Mouse (Mus musculus) inflammation-experienced regulatory T-cells (primary cell): ENCODE measurements around the gene Plppr2. TPM values are rescaled to one million over a fixed set of nuclear protein-coding genes. Genes with fewer than 3 reads are reported as not detected.

Experiments
- polyA plus RNA-seq, 2 experiments: library from polyadenylated mRNA; unstranded; fragments of 100-300 nt; shearing (Covaris generic); gene quantifications; one replicate each; pipeline ENCODE4 v1.2.1; 2017

Plppr2 gene
- polyA plus RNA-seq: 1 to 10 TPM; 1.6 to 1.9 TPM

GRCm38 (mm10) chr9:21936692-21937570 is at the start of gene Plppr2:
Gene Plppr2, plus strand, starts transcription at chr9:21937033.

GRCm38 (mm10) chr9:21918035-21918592 is 18.7 kb upstream of the Plppr2 start, which contains the start of gene Rab3d:
Gene Rab3d, minus strand, starts transcription at chr9:21918192.

DNA sequence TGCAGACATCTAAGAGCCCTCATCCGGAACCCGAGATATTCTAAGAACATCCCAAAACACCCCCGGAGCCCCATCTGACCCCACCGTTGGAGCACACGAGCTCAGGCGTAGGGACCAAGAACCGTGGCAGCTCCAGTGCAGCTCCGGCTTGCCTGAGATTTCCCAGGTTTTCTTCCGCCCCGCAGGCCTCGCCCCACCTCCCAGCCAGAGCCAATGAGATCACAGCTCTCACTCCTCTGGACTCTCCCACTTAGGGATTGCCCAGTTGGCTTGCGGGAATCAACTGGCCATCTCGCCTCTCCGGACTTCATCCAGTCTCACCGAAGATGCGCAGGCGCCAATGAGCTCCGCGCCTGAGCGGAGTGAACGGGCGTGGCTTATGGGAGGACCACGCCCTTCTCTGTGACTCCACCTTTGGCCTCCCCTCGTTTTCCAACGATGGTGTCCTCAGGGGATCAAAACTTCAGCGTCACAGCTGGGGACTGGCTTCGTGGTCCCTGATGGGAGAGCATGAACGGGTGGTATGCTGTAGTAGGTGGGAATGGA is 9.6 kb upstream of the Plppr2 start, which contains the start of the genes Ccdc159 and Tmem205:
Gene Ccdc159 (plus strand): TSS at position 264 of the 546 bp plus-strand sequence.
Gene Tmem205 (minus strand): TSS at position 349 of the 546 bp plus-strand sequence.

GRCm38 (mm10) chr9:21955570-21956281 is 18.9 kb downstream of the Plppr2 start, which contains the start of gene Swsap1:
Gene Swsap1, plus strand, starts transcription at chr9:21955755.

DNA sequence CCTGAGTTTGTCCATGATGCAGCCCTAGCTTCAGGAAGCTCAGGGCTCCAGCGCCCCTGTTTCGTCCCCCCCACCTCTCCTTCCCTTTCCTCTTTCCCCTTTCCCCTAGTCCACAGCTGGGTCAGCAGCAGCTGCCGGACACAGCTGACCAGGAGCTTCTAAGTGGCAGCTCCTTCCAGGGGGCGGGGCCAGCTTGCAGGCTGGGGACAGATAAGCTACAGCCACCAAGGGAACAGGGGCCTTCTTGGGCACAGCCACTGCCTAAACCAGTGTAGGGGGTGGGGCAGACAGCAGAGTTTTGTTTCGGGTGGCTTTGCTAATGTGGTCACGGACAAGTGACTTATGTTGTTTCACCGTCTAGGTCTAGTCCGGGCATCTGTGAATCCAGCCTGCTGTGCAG is 26.6 kb downstream of the Plppr2 start, which contains the start of gene Epor:
Gene Epor (minus strand): TSS at position 90 of the 400 bp plus-strand sequence.

GRCm38 (mm10) chr9:21989230-21990110 is 52.6 kb downstream of the Plppr2 start, which contains the start of gene Rgl3:
Gene Rgl3, minus strand, starts transcription at chr9:21989446.

Other genes with a start within 250 kb of the Plppr2 start
- gene Ldlr, start 213.6 kb upstream of the Plppr2 start, polyA plus RNA-seq: 10 to 100 TPM; 20.3 to 29.5 TPM
- 1 to 10 TPM; 2.8 to 3.7 TPM for gene Spc24, start 176.7 kb upstream of the Plppr2 start, polyA plus RNA-seq
- gene Kank2, start 138.3 kb upstream of the Plppr2 start, polyA plus RNA-seq: under 1 TPM in 1 of 2 experiments, not detected in 1; 0.45 TPM
- under 1 TPM in 1 of 2 experiments, not detected in 1; 0.44 TPM for gene Angptl8, start 101.5 kb upstream of the Plppr2 start, polyA plus RNA-seq
- gene Dock6, start 84.4 kb upstream of the Plppr2 start, polyA plus RNA-seq: 1 to 10 TPM; 3.7 to 4.5 TPM
- gene Rab3d, start 18.8 kb upstream of the Plppr2 start, polyA plus RNA-seq: 10 to 100 TPM; 14.8 to 29.0 TPM
- gene Ccdc159, start 9.6 kb upstream of the Plppr2 start, polyA plus RNA-seq: 1 to 10 TPM in 1 of 2 experiments, under 1 TPM in 1; 0.86 to 1.5 TPM
- 1 to 10 TPM; 3.6 to 8.0 TPM for gene Tmem205, start 9.5 kb upstream of the Plppr2 start, polyA plus RNA-seq
- 10 to 100 TPM; 11.8 to 12.4 TPM for gene Swsap1, start 18.7 kb downstream of the Plppr2 start, polyA plus RNA-seq
- under 1 TPM in 1 of 2 experiments, not detected in 1; 0.84 TPM for gene Epor, start 26.5 kb downstream of the Plppr2 start, polyA plus RNA-seq
- under 1 TPM in 1 of 2 experiments, not detected in 1; 0.20 TPM for gene Rgl3, start 52.4 kb downstream of the Plppr2 start, polyA plus RNA-seq
- under 1 TPM; 0.18 to 0.49 TPM for gene Ccdc151, start 65.6 kb downstream of the Plppr2 start, polyA plus RNA-seq
- gene Prkcsh, start 65.8 kb downstream of the Plppr2 start, polyA plus RNA-seq: 10 to 100 TPM; 76.4 to 98.0 TPM
- gene Elavl3, start 115.0 kb downstream of the Plppr2 start, polyA plus RNA-seq: under 1 TPM; 0.24 to 0.78 TPM
- gene Gm49318, start 134.2 kb downstream of the Plppr2 start, polyA plus RNA-seq: not detected
- gene Zfp653, start 134.3 kb downstream of the Plppr2 start, polyA plus RNA-seq: 10 to 100 TPM; 19.8 to 27.0 TPM
- gene Ecsit, start 148.4 kb downstream of the Plppr2 start, polyA plus RNA-seq: 10 to 100 TPM; 45.4 to 50.3 TPM
- under 1 TPM; 0.13 to 0.38 TPM for gene Cnn1, start 162.2 kb downstream of the Plppr2 start, polyA plus RNA-seq
- gene Elof1, start 180.1 kb downstream of the Plppr2 start, polyA plus RNA-seq: 10 to 100 TPM; 76.8 to 82.5 TPM
- 100 to 1,000 TPM; 197 to 281 TPM for gene Acp5, start 198.7 kb downstream of the Plppr2 start, polyA plus RNA-seq
- 10 to 100 TPM; 38.0 to 39.5 TPM for gene Pigyl, start 219.8 kb downstream of the Plppr2 start, polyA plus RNA-seq